Mouse (Mus musculus) kidney, adult 2 months (tissue): ENCODE measurements around the gene Kyat1.

Experiments used
- CTCF ChIP-seq: fragments of 200-500 bp; conservative IDR thresholded peaks from 2 replicates; pipeline ENCODE4 v1.5.1; 2011; ENCODE audit warnings: low read depth, mild to moderate bottlenecking, control low read depth, low read length, moderate library complexity, mixed read lengths; ENCODE audit not compliant: insufficient read depth, insufficient read length
- POLR2A ChIP-seq: fragments of 200-500 bp; IDR thresholded peaks from one replicate; pipeline ENCODE4 v1.6.1; 2011; ENCODE audit warnings: low read depth, low read length, control low read depth

GRCm38 (mm10) chr2:30161809-30162208 is 43.8 kb downstream of the Kyat1 start:
- TF ChIP-seq POLR2A (no peak), CTCF (peak; percentile 27; the same call in 1 of the 2 replicates)
